Mouse (Mus musculus) forebrain, embryonic 11.5 days (tissue): ENCODE measurements at regions not wholly inside any gene's neighbourhood (a gene's known extent, or its start where the extent isn't known, plus 50 kb on each side); places are given as distances from the start of the nearest gene placed in this dataset.

Experiments used
- ATAC-seq: fragments of 200-750 bp; cut with Nextera tagmentation; replicated peaks from 2 replicates; pipeline ENCODE4 v1.8.0; 2017; ENCODE audit warnings: moderate TSS enrichment; ENCODE audit not compliant: low FRiP score
- DNase-seq: peaks from one replicate; pipeline ENCODE4 v3.0.0-alpha.2; 2017; ENCODE audit warnings: low spot score
- H3K27ac ChIP-seq: fragments of 300-500 bp; sonication (generic); 2 replicates; pipeline ENCODE4 v1.5.1; 2014; ENCODE audit warnings: low read depth, low read length
- H3K27me3 ChIP-seq: fragments of 300-500 bp; sonication (generic); 2 replicates; pipeline ENCODE4 v1.6.1; 2014; ENCODE audit warnings: mild to moderate bottlenecking, low read length, mixed read lengths; ENCODE audit not compliant: control insufficient read depth, insufficient read depth
- H3K36me3 ChIP-seq: fragments of 300-500 bp; sonication (generic); 2 replicates; pipeline ENCODE4 v1.6.1; 2014; ENCODE audit warnings: mild to moderate bottlenecking, low read length, moderate library complexity, mixed read lengths; ENCODE audit not compliant: control insufficient read depth, insufficient read depth
- H3K4me1 ChIP-seq: fragments of 300-500 bp; sonication (generic); replicated peaks from 2 replicates; pipeline ENCODE4 v1.6.1; 2014; ENCODE audit warnings: low read length, mixed read lengths; ENCODE audit not compliant: control insufficient read depth, insufficient read depth
- H3K4me2 ChIP-seq: fragments of 300-500 bp; sonication (generic); 2 replicates; pipeline ENCODE4 v1.6.1; 2014; ENCODE audit warnings: low read depth, mild to moderate bottlenecking, low read length, moderate library complexity, mixed read lengths; ENCODE audit not compliant: severe bottlenecking
- H3K4me3 ChIP-seq: fragments of 300-500 bp; sonication (generic); 2 replicates; pipeline ENCODE4 v1.5.1; 2014; ENCODE audit warnings: low read depth, low read length
- H3K9ac ChIP-seq: fragments of 300-500 bp; sonication (generic); 2 replicates; pipeline ENCODE4 v1.6.1; 2014; ENCODE audit warnings: low read length
- H3K9me3 ChIP-seq: fragments of 300-500 bp; sonication (generic); 2 replicates; pipeline ENCODE4 v1.6.1; 2016; ENCODE audit warnings: low read length, mixed read lengths; ENCODE audit not compliant: control insufficient read depth
- WGBS: fragments of 180-500 bp; shearing (Covaris S2); extraction: QIAGEN DNeasy Blood & Tissue Kit; methylation state at CpG from one replicate; pipeline ENCODE4 v1.1.7; 2014; 5-methylcytosine and 5-hydroxymethylcytosine counted together

- Histone ChIP-seq H3K27me3 (no peaks in the 10 kb centered on the region), H3K36me3 (no peaks in the 10 kb centered on the region), H3K4me3 (no peak overlapping the region), H3K9me3 (no peaks in the 10 kb centered on the region), H3K27ac (no peak overlapping the region), H3K4me2 (no peak overlapping the region), H3K9ac (no peak overlapping the region), H3K4me1 (no peaks in the 10 kb centered on the region)
- ATAC-seq (no peak; the same call in 1 of the 2 replicates), DNase-seq (no peak)
- WGBS: 52% methylated on average over 3 of the region's 3 CpGs
These were observed 108.0 kb downstream of the Atp23 start for GRCm38 (mm10) chr10:126793136-126793535.

- Histone ChIP-seq H3K4me2 (no peak overlapping the region), H3K4me1 (no peaks in the 10 kb centered on the region), H3K4me3 (no peak overlapping the region), H3K27ac (no peak overlapping the region), H3K9ac (no peak overlapping the region), H3K36me3 (no peaks in the 10 kb centered on the region), H3K9me3 (no peaks in the 10 kb centered on the region), H3K27me3 (no peaks in the 10 kb centered on the region)
- no peak for DNase-seq
- ATAC-seq: no peak
- WGBS: 69% methylated on average over 10 of the region's 10 CpGs
These were observed 108.8 kb downstream of the Atp23 start for GRCm38 (mm10) chr10:126792371-126792835.

GRCm38 (mm10) chr10:126788277-126788676, 112.9 kb downstream of the Atp23 start:
- peak; percentile 66 for ATAC-seq
- 64% methylated on average over 5 of the region's 5 CpGs for WGBS
- H3K36me3 ChIP-seq: no peaks in the 10 kb centered on the region
- H3K27me3 ChIP-seq: no peaks in the 10 kb centered on the region
- no peak overlapping the region for H3K4me2 ChIP-seq
- no peak for DNase-seq
- no peak overlapping the region for H3K27ac ChIP-seq
- no peak overlapping the region for H3K4me3 ChIP-seq
- no peak overlapping the region for H3K9ac ChIP-seq
- H3K9me3 ChIP-seq: no peaks in the 10 kb centered on the region
- H3K4me1 ChIP-seq: no peaks in the 10 kb centered on the region

GRCm38 (mm10) chr10:126783161-126783560, 118.0 kb downstream of the Atp23 start:
- no peak overlapping the region for H3K4me2 ChIP-seq
- no peak overlapping the region for H3K27ac ChIP-seq
- no peaks in the 10 kb centered on the region for H3K36me3 ChIP-seq
- no peaks in the 10 kb centered on the region for H3K4me1 ChIP-seq
- ATAC-seq (no peak), DNase-seq (no peak)
- no peak overlapping the region for H3K4me3 ChIP-seq
- no peaks in the 10 kb centered on the region for H3K27me3 ChIP-seq
- H3K9me3 ChIP-seq: no peaks in the 10 kb centered on the region
- no peak overlapping the region for H3K9ac ChIP-seq
- 89% methylated on average over 8 of the region's 8 CpGs for WGBS

- no peak overlapping the region for H3K4me2 ChIP-seq
- no peaks in the 10 kb centered on the region for H3K27me3 ChIP-seq
- 86% methylated on average over 3 of the region's 3 CpGs for WGBS
These were observed 124.6 kb downstream of the Atp23 start for GRCm38 (mm10) chr10:126776603-126777002.

GRCm38 (mm10) chr10:126775946-126776345, 125.2 kb downstream of the Atp23 start:
- H3K4me1 ChIP-seq: no peaks in the 10 kb centered on the region
- no peak overlapping the region for H3K4me2 ChIP-seq
- no peaks in the 10 kb centered on the region for H3K9me3 ChIP-seq
- 87% methylated on average over 13 of the region's 13 CpGs for WGBS
- DNase-seq (no peak), ATAC-seq (no peak)
- no peaks in the 10 kb centered on the region for H3K36me3 ChIP-seq
- H3K27me3 ChIP-seq: no peaks in the 10 kb centered on the region
- no peak overlapping the region for H3K27ac ChIP-seq
- H3K9ac ChIP-seq: no peak overlapping the region
- H3K4me3 ChIP-seq: no peak overlapping the region

More at GRCm38 (mm10) chr10:126776603-126777002, 124.6 kb downstream of the Atp23 start:
- H3K36me3 ChIP-seq: no peaks in the 10 kb centered on the region
- H3K9me3 ChIP-seq: no peaks in the 10 kb centered on the region
- DNase-seq (no peak), ATAC-seq (no peak)
- no peak overlapping the region for H3K4me3 ChIP-seq
- H3K27ac ChIP-seq: no peak overlapping the region
- no peak overlapping the region for H3K9ac ChIP-seq
- H3K4me1 ChIP-seq: no peaks in the 10 kb centered on the region

- Histone ChIP-seq H3K9ac (no peak overlapping the region), H3K4me2 (no peak overlapping the region), H3K27me3 (no peaks in the 10 kb centered on the region), H3K4me1 (no peaks in the 10 kb centered on the region), H3K9me3 (no peaks in the 10 kb centered on the region), H3K4me3 (no peak overlapping the region), H3K27ac (no peak overlapping the region), H3K36me3 (no peaks in the 10 kb centered on the region)
- ATAC-seq: no peak
- DNase-seq: peak; percentile 29
- WGBS: 88% methylated on average over 6 of the region's 6 CpGs
These were observed 130.6 kb downstream of the Atp23 start for GRCm38 (mm10) chr10:126770446-126771020.

- Histone ChIP-seq H3K36me3 (no peaks in the 10 kb centered on the region), H3K4me1 (no peaks in the 10 kb centered on the region), H3K4me2 (no peak overlapping the region), H3K9ac (no peak overlapping the region), H3K9me3 (no peaks in the 10 kb centered on the region), H3K27ac (no peak overlapping the region), H3K27me3 (no peaks in the 10 kb centered on the region), H3K4me3 (no peak overlapping the region)
- ATAC-seq (no peak), DNase-seq (peak; percentile 35)
- WGBS: 85% methylated on average over 2 of the region's 2 CpGs
These were observed 135.5 kb downstream of the Atp23 start for GRCm38 (mm10) chr10:126765648-126766047.

GRCm38 (mm10) chr10:126764740-126765139, 136.4 kb downstream of the Atp23 start:
- Histone ChIP-seq H3K9me3 (no peaks in the 10 kb centered on the region), H3K4me2 (no peak overlapping the region), H3K36me3 (no peaks in the 10 kb centered on the region), H3K9ac (no peak overlapping the region), H3K4me3 (no peak overlapping the region), H3K27me3 (no peaks in the 10 kb centered on the region), H3K4me1 (no peaks in the 10 kb centered on the region), H3K27ac (no peak overlapping the region)
- DNase-seq (no peak), ATAC-seq (no peak)
- WGBS: 76% methylated on average over 8 of the region's 8 CpGs
